Mouse (Mus musculus): ENCODE measurements around the gene Kat5. TPM values are rescaled to one million over a fixed set of nuclear protein-coding genes. Genes with fewer than 3 reads are reported as not detected.
A peak's percentile ranks its signal among the peaks of the same experiment; 100 is the strongest.

Kat5 gene
- polyA plus RNA-seq, 1 experiment from 2014 or later = 60.1 TPM

DNA sequence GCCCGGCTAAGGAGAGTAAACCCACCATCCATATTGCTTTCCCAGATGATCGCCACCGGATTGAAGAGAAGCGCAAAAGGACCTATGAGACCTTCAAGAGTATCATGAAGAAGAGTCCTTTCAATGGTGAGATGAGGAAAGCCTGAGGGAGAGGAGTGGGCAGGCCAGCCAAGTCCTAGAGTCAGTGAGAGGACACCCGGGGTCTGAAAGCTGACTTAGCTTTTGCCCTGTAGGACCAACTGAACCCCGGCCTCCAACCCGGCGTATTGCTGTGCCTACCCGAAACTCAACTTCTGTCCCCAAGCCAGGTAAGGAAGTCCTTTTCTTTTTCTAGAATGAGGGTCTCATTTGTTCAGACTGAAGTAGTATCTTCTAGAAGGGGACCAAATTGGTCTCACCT is 35.2 kb upstream of the Kat5 start:
- WGBS = 95% methylated on average over 9 of the region's 9 CpGs
- ATAC-seq (ENCODE audit: insufficient number of reproducible peaks, insufficient read depth, low FRiP score, low TSS enrichment, low read depth) = no peak
- Histone ChIP-seq H3K27ac (no peak overlapping the region), H3K27me3 (no peaks in the 10 kb centered on the region), H3K4me3 (replicated peaks) (no peak overlapping the region), H3K9ac (replicated peaks) (no peak overlapping the region), H3K9me3 (no peaks in the 10 kb centered on the region), H3K4me2 (no peak overlapping the region), H3K4me1 (replicated peaks) (peaks cover 16% of the 10 kb centered on the region; the same call in 1 of the 2 replicates), H3K36me3 (peaks cover 78% of the 10 kb centered on the region)

DNA sequence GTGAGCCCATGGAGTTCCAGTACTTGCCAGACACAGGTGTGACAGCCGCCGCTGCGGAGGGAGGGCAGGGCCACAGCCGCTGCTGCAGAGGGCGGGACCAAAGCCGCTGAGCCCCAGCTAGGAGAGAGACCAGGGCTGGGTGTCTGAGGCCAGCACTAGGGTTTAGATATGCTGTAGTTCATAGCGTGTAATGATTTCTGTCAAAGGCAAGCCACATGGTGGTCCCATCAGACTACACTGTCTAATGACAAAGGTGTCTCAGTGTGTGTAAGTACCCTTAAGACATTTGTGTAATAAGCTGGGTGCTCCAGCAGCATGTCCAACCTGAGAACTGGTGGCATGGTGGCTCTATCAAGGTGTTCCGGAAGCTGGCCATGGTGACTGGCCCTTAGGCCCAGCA is 31.6 kb upstream of the Kat5 start:
- H3K9me3 ChIP-seq = no peaks in the 10 kb centered on the region
- no peak overlapping the region for H3K27ac ChIP-seq
- H3K4me1 ChIP-seq (replicated peaks) = peaks cover 16% of the 10 kb centered on the region
- no peaks in the 10 kb centered on the region for H3K27me3 ChIP-seq
- peaks cover 81% of the 10 kb centered on the region for H3K36me3 ChIP-seq
- H3K4me3 ChIP-seq (replicated peaks) = no peak overlapping the region
- H3K4me2 ChIP-seq = no peak overlapping the region
- H3K9ac ChIP-seq (replicated peaks) = no peak overlapping the region; the same call in 1 of the 2 replicates
- 85% methylated on average over 8 of the region's 8 CpGs for whole genome bisulfite sequencing
- ATAC-seq (ENCODE audit: insufficient number of reproducible peaks, insufficient read depth, low FRiP score, low TSS enrichment, low read depth) = no peak

GRCm38 (mm10) chr19:5641021-5641420 is 31.0 kb upstream of the Kat5 start:
- H3K4me2 ChIP-seq = no peak overlapping the region
- H3K4me1 ChIP-seq (replicated peaks) = peaks cover 20% of the 10 kb centered on the region
- H3K9ac ChIP-seq (replicated peaks) = no peak overlapping the region
- H3K4me3 ChIP-seq (replicated peaks) = no peak overlapping the region
- H3K27me3 ChIP-seq = no peaks in the 10 kb centered on the region
- no peak for ATAC-seq (ENCODE audit: insufficient number of reproducible peaks, insufficient read depth, low FRiP score, low TSS enrichment, low read depth)
- H3K9me3 ChIP-seq = no peaks in the 10 kb centered on the region
- H3K27ac ChIP-seq = no peak overlapping the region
- peaks cover 75% of the 10 kb centered on the region for H3K36me3 ChIP-seq
- WGBS = 86% methylated on average over 17 of the region's 17 CpGs

- peaks cover 68% of the 10 kb centered on the region for H3K36me3 ChIP-seq
- WGBS = 63% methylated on average over 9 of the region's 9 CpGs
- no peaks in the 10 kb centered on the region for H3K9me3 ChIP-seq
- no peaks in the 10 kb centered on the region for H3K27me3 ChIP-seq
- no peak for ATAC-seq (ENCODE audit: insufficient number of reproducible peaks, insufficient read depth, low FRiP score, low TSS enrichment, low read depth)
- no peak overlapping the region for H3K27ac ChIP-seq
- H3K4me2 ChIP-seq = no peak overlapping the region
- H3K4me1 ChIP-seq (replicated peaks) = peaks cover 20% of the 10 kb centered on the region
- H3K4me3 ChIP-seq (replicated peaks) = no peak overlapping the region
- H3K9ac ChIP-seq (replicated peaks) = 0 out of 2 replicates have a peak overlapping the region, but pooled peaks have one; percentile 28
Measured at GRCm38 (mm10) chr19:5640339-5640738, 30.3 kb upstream of the Kat5 start.

DNA sequence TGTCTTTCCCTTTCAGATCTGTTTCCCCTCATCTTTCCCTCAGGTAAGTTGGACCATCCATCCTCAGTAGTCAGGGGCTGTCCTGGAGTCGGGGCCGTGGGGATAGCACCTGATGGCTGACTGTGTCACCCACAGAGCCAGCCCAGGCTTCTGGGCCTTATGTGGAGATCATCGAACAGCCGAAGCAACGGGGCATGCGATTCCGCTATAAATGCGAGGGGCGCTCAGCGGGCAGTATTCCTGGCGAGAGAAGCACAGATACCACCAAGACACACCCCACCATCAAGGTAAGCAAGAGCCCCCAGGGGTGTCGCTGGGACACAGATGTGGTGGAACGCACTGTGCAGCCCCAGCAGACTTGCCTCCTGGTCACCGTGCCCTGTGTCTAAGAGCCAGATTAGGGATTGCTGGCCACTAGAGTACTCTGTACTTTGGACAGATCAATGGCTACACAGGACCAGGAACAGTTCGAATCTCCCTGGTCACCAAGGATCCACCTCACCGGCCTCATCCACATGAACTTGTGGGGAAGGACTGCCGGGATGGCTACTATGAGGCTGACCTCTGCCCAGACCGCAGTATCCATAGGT is 28.5 kb upstream of the Kat5 start:
- Histone ChIP-seq H3K4me1 (replicated peaks) (peaks cover 20% of the 10 kb centered on the region), H3K9me3 (no peaks in the 10 kb centered on the region), H3K27ac (peak overlapping the region; percentile 91; the same call in 1 of the 2 replicates), H3K4me2 (peak overlapping the region; percentile 93), H3K4me3 (replicated peaks) (peak overlapping the region; percentile 86), H3K36me3 (peaks cover 51% of the 10 kb centered on the region), H3K27me3 (no peaks in the 10 kb centered on the region), H3K9ac (replicated peaks) (peak overlapping the region; percentile 88)
- no peak for ATAC-seq (ENCODE audit: insufficient number of reproducible peaks, insufficient read depth, low FRiP score, low TSS enrichment, low read depth)
- WGBS = 93% methylated on average over 18 of the region's 18 CpGs

GRCm38 (mm10) chr19:5637069-5638047 is 27.3 kb upstream of the Kat5 start, which contains the start of gene Rela:
Rela (plus strand) TSS chr19:5637483.
- Histone ChIP-seq H3K4me2 (peak within 1 kb of the TSS; percentile 93), H3K9me3 (no peaks in the 10 kb centered on the region), H3K9ac (replicated peaks) (peak within 1 kb of the TSS; percentile 88), H3K4me1 (replicated peaks) (peaks cover 20% of the 10 kb centered on the region), H3K27ac (peak within 1 kb of the TSS; percentile 91), H3K36me3 (peaks cover 40% of the 10 kb centered on the region), H3K27me3 (no peaks in the 10 kb centered on the region), H3K4me3 (replicated peaks) (peak within 1 kb of the TSS; percentile 86)
- under 1% methylated on average over 109 of the region's 109 CpGs for WGBS
- ATAC-seq (ENCODE audit: insufficient number of reproducible peaks, insufficient read depth, low FRiP score, low TSS enrichment, low read depth) = peak; percentile 78

DNA sequence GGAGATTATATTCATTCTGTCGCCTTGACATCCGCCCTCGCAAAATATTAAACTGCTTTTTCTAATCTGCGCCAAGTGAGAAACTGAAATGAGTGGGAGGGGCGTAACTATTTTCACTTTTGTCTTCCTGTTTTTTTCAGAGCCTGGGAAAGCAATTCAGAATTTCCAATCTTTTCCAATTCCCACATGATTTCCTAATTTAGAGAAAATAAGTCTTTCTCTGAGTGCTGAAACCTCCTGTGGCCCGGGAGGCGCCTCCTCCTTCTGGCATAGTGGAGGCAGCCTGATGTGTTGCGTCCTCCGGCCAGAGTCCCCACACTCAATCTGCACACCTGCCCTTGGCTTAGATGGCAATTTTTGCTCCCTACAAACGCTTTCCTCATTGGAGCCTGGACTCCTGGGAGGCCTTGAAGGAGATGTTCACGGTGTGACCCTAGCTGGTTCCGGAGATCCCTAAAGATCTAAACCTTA is 26.6 kb upstream of the Kat5 start:
- Histone ChIP-seq H3K36me3 (peaks cover 33% of the 10 kb centered on the region), H3K4me3 (replicated peaks) (peak overlapping the region; percentile 86), H3K27me3 (no peaks in the 10 kb centered on the region), H3K4me1 (replicated peaks) (peaks cover 20% of the 10 kb centered on the region), H3K4me2 (peak overlapping the region; percentile 93), H3K27ac (peak overlapping the region; percentile 91), H3K9me3 (no peaks in the 10 kb centered on the region), H3K9ac (replicated peaks) (peak overlapping the region; percentile 88)
- WGBS = 44% methylated on average over 12 of the region's 12 CpGs
- no peak for ATAC-seq (ENCODE audit: insufficient number of reproducible peaks, insufficient read depth, low FRiP score, low TSS enrichment, low read depth)

DNA sequence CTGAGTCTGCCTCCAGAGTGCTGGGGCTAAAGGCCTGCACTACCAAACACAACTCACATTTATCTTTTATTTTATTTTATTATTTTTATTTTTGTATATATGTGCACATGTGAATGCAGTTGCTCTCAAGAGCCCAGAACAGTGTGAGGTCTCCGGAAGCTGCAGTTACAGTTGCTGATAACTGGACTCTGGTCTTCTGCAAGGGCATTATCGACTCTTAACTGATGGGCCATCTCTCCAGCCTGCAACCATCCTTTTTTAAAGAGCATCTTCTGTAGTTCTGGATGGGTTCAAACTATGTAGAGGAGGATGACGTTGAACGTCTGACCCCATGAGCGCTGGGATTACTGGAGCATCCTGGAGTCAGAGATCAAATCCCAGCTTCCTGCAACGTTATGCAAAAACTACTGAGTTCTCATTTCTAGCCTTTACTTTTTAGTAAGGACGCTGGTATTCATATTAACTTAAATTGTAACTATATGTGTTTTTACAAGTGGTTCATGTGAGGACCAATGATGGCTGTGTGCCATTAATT is 26.1 kb upstream of the Kat5 start:
- H3K4me2 ChIP-seq = no peak overlapping the region
- no peaks in the 10 kb centered on the region for H3K9me3 ChIP-seq
- WGBS = 82% methylated on average over 7 of the region's 7 CpGs
- H3K9ac ChIP-seq (replicated peaks) = no peak overlapping the region
- no peaks in the 10 kb centered on the region for H3K27me3 ChIP-seq
- no peak overlapping the region for H3K27ac ChIP-seq
- H3K36me3 ChIP-seq = peaks cover 28% of the 10 kb centered on the region
- peaks cover 20% of the 10 kb centered on the region for H3K4me1 ChIP-seq (replicated peaks)
- no peak for ATAC-seq (ENCODE audit: insufficient number of reproducible peaks, insufficient read depth, low FRiP score, low TSS enrichment, low read depth)
- no peak overlapping the region for H3K4me3 ChIP-seq (replicated peaks)

GRCm38 (mm10) chr19:5632120-5632519 is 22.1 kb upstream of the Kat5 start:
- Histone ChIP-seq H3K4me2 (no peak overlapping the region), H3K9me3 (no peaks in the 10 kb centered on the region), H3K4me1 (replicated peaks) (peaks cover 8% of the 10 kb centered on the region; the same call in 1 of the 2 replicates), H3K27me3 (no peaks in the 10 kb centered on the region), H3K9ac (replicated peaks) (no peak overlapping the region), H3K4me3 (replicated peaks) (no peak overlapping the region), H3K27ac (no peak overlapping the region), H3K36me3 (no peaks in the 10 kb centered on the region)
- WGBS = 78% methylated on average over 9 of the region's 9 CpGs
- no peak for ATAC-seq (ENCODE audit: insufficient number of reproducible peaks, insufficient read depth, low FRiP score, low TSS enrichment, low read depth)

DNA sequence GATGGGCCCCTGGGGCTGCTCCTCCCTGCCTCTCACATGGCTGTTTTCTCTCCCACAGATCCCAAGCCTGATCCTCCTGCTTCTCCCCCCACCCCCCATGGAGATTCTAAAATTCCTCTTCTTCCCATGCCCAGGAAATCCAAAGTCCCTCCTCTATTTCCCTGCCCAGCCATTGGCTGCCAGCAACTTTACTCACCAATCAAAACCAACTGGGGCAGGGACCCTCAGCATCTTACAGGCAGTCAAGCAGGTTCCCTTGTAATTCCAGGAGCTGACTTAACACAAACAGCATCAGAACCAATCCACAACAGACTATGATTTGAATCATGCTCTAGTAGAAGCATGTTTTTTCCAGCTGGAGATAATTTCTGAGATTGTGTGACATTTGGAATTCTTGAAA is 19.9 kb upstream of the Kat5 start:
- no peaks in the 10 kb centered on the region for H3K4me1 ChIP-seq (replicated peaks)
- H3K27me3 ChIP-seq = no peaks in the 10 kb centered on the region
- H3K4me2 ChIP-seq = no peak overlapping the region
- ATAC-seq (ENCODE audit: insufficient number of reproducible peaks, insufficient read depth, low FRiP score, low TSS enrichment, low read depth) = no peak
- H3K27ac ChIP-seq = no peak overlapping the region
- no peak overlapping the region for H3K9ac ChIP-seq (replicated peaks)
- H3K4me3 ChIP-seq (replicated peaks) = no peak overlapping the region
- no peaks in the 10 kb centered on the region for H3K36me3 ChIP-seq
- no peaks in the 10 kb centered on the region for H3K9me3 ChIP-seq

DNA sequence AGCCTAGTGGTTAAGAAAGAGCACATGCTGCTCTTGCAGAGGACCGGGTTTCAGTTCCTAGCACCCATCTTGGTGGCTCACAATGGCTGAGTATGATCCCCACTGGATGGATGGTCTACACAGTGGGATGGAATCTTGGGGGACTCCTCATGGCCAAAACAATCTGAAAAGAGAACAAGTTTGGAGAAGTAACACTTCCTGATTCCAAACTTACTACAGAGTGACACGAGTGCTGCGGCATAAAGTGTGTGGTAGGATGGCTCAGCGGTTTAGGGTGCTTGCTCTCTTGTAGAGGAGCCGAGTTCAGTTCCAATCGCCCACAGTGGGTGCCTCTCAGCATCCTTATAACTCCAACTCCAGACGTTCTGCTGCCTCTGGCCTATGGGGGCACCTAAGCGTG is 15.3 kb upstream of the Kat5 start:
- ATAC-seq (ENCODE audit: insufficient number of reproducible peaks, insufficient read depth, low FRiP score, low TSS enrichment, low read depth) = no peak
- Histone ChIP-seq H3K4me3 (replicated peaks) (no peak overlapping the region), H3K36me3 (no peaks in the 10 kb centered on the region), H3K4me2 (no peak overlapping the region), H3K27ac (no peak overlapping the region), H3K4me1 (replicated peaks) (no peaks in the 10 kb centered on the region), H3K27me3 (no peaks in the 10 kb centered on the region; the same call in 1 of the 2 replicates), H3K9me3 (no peaks in the 10 kb centered on the region), H3K9ac (replicated peaks) (no peak overlapping the region)
- 79% methylated on average over 8 of the region's 8 CpGs for WGBS

All from limb, embryonic 12.5 days (tissue).